Mouse (Mus musculus): ENCODE results near the gene Kctd4. TPM values are rescaled to one million over a fixed set of nuclear protein-coding genes. Genes with fewer than 3 reads are reported as not detected.
"Not testable (repeated sequence)": the region's sequence is repeated elsewhere in the genome, so short reads cannot be mapped to it uniquely, and the experiment has no call there.

Kctd4 gene
- polyA plus RNA-seq (2015; fragmentation: Nextera tagmentation; extraction: Ambion mirVana) = 3.5 and 3.6 TPM in 2 replicates

DNA sequence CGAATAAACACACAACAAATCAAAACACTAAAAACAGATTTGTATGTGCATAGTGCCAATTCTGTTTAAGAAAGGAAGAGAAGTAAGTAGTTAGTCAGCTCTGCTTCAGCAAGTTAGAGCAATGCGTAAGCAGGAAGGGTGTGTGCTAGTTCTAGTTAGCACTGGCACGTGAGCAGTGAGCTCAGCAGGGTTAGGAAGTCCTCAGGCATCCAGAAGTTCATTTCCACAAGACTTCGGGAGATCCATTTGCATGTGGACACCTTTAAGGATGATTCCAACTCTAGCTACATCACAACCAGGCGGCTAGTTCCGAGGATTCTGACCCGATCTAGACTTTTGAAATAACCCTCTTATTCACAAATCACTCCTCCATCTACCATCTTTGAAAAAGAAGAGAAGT, at the start of gene Kctd4:
Gene Kctd4, plus strand, starts transcription at position 244 of the 400 bp plus-strand sequence.
- WGBS = 83% methylated on average over 7 of the region's 7 CpGs
- H3K9ac ChIP-seq = no peak within 1 kb of the TSS
- H3K36me3 ChIP-seq (ENCODE audit: poor library complexity, severe bottlenecking) = no peaks in the 10 kb centered on the region
- H3K4me1 ChIP-seq = 0 out of 2 replicates have a peak, but pooled peaks cover 5% of the 10 kb centered on the region
- H3K4me2 ChIP-seq = no peak within 1 kb of the TSS
- no peaks in the 10 kb centered on the region for H3K9me3 ChIP-seq (replicated peaks)
- no peak for ATAC-seq
- H3K27me3 ChIP-seq = no peaks in the 10 kb centered on the region
- no peak within 1 kb of the TSS for H3K27ac ChIP-seq
- H3K4me3 ChIP-seq = no peak within 1 kb of the TSS

DNA sequence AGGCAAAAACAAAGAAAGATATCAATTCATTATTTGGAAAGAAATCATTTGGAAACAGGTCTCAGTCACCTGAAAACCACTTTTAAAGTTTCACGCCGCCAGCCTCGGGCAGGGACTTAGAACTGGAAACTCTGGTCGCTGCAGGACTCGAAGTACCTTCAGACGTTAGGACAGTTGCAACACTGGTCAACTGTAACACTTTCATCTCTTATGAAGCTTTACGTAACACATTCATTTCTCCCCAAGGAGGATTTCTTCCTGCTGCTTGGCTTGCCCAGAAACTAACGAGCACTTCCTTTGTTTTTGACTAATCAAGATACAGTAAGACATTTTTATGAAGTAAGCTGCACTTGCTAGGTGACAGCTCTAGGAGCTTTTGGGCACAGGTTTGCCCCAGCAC, 47.9 kb upstream of the Kctd4 start:
- Histone ChIP-seq H3K27ac (no peak overlapping the region), H3K4me1 (no peaks in the 10 kb centered on the region), H3K9ac (no peak overlapping the region), H3K4me3 (no peak overlapping the region), H3K27me3 (no peaks in the 10 kb centered on the region), H3K9me3 (replicated peaks) (no peaks in the 10 kb centered on the region), H3K36me3 (ENCODE audit: poor library complexity, severe bottlenecking) (peaks cover 20% of the 10 kb centered on the region), H3K4me2 (no peak overlapping the region)
- no peak for ATAC-seq
- 78% methylated on average over 8 of the region's 8 CpGs for WGBS

DNA sequence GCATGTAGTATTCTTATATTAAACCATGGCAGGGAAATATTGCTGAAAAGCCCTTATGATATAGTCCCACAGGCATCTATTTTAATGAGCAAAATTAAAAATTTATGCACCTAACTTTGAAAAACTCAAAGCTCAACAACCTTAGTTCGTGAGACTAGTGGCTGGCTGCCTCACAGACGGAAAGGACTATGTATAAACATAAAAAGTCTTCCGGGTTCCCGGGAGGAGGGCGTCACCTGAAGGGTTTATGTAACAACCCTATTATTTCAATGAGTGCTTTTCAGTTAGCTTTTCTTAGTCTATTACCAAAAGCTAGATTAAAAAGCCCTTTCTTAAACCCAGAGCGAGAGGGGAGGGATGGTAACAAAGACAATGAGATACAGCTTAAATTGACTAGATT, 42.8 kb upstream of the Kctd4 start:
- Histone ChIP-seq H3K4me2 (no peak overlapping the region), H3K4me1 (no peaks in the 10 kb centered on the region), H3K9ac (no peak overlapping the region), H3K36me3 (ENCODE audit: poor library complexity, severe bottlenecking) (no peaks in the 10 kb centered on the region), H3K9me3 (replicated peaks) (no peaks in the 10 kb centered on the region), H3K27ac (no peak overlapping the region), H3K27me3 (no peaks in the 10 kb centered on the region), H3K4me3 (no peak overlapping the region)
- ATAC-seq = no peak
- 68% methylated on average over 6 of the region's 6 CpGs for WGBS

GRCm38 (mm10) chr14:75912665-75913064, 42.1 kb upstream of the Kctd4 start:
- H3K27ac ChIP-seq = no peak overlapping the region
- H3K9me3 ChIP-seq (replicated peaks) = no peaks in the 10 kb centered on the region
- no peak overlapping the region for H3K4me3 ChIP-seq
- 93% methylated on average over 2 of the region's 2 CpGs for WGBS
- no peaks in the 10 kb centered on the region for H3K36me3 ChIP-seq (ENCODE audit: poor library complexity, severe bottlenecking)
- H3K4me1 ChIP-seq = no peaks in the 10 kb centered on the region
- no peaks in the 10 kb centered on the region for H3K27me3 ChIP-seq
- no peak for ATAC-seq
- H3K4me2 ChIP-seq = no peak overlapping the region
- H3K9ac ChIP-seq = no peak overlapping the region

DNA sequence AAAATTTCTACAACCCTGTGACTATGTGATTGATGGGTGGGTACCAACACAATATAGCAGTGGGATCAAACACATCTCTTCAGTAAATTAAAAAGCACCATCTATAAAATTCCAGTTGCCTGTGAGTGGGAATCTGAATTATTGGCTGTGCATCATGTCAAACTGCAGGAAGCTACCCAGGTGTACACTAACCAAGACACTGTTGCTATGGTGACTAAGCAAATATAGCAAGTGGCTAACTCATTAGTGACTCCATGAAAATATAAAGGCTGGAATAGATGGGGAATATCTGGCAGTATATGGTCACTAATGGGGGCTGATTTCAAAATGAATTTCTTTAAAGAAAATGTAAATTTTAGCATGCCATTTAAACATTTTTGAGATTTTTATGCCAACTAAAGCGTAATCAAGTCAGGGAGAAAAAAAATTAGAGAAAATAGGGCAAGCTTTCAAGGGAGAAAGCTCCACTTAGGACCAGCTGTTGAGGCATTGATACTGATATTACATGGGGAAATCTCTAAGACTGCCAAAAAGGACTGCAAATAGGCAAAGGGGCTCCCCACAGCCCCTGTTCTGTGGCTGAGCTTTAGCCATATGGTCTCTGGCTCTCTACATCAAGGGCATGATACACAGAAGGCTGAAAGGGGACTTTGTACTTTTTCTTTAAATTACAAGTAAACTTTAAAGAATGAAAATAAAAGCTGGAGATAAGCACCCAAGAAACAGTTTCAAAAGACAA, 31.3 kb upstream of the Kctd4 start:
- ATAC-seq = peak; percentile 69
- H3K27me3 ChIP-seq = no peaks in the 10 kb centered on the region
- H3K36me3 ChIP-seq (ENCODE audit: poor library complexity, severe bottlenecking) = no peaks in the 10 kb centered on the region
- no peaks in the 10 kb centered on the region for H3K9me3 ChIP-seq (replicated peaks)
- H3K9ac ChIP-seq = no peak overlapping the region
- peaks cover 19% of the 10 kb centered on the region for H3K4me1 ChIP-seq
- no peak overlapping the region for H3K4me3 ChIP-seq
- WGBS = 87% methylated on average over 1 of the region's 1 CpGs
- peak overlapping the region; percentile 65 for H3K27ac ChIP-seq
- no peak overlapping the region for H3K4me2 ChIP-seq

GRCm38 (mm10) chr14:75929713-75930112, 25.1 kb upstream of the Kctd4 start:
- H3K4me2 ChIP-seq; H3K4me3 ChIP-seq; ATAC-seq; H3K9me3 ChIP-seq (replicated peaks); H3K36me3 ChIP-seq (ENCODE audit: poor library complexity, severe bottlenecking); H3K27me3 ChIP-seq; H3K9ac ChIP-seq; H3K27ac ChIP-seq: not testable (repeated sequence)
- WGBS = 95% methylated on average over 8 of the region's 8 CpGs
- peaks cover 12% of the 10 kb centered on the region; the same call in 1 of the 2 replicates for H3K4me1 ChIP-seq

DNA sequence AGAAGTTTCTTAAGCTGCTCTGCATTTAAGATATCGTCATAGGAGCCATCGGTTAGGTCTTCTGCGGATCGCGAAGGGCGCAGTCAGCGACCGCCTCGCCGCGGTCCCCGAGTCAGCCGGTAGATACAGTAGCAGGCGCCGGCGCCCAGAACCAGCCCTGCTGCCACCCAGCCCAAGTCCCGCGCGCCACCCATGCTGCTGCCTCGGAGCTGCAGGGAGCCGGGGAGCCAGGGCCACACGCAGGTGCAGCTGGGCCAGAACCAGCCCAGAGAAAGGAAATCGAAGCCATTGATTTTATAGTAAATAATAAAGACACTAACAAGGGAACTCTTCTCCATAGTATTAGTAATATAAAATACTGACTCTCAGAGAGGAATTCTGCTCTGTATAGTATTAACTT, 23.5 kb upstream of the Kctd4 start:
- WGBS = 94% methylated on average over 23 of the region's 23 CpGs

GRCm38 (mm10) chr14:75934359-75934758, 20.4 kb upstream of the Kctd4 start:
- H3K4me1 ChIP-seq = peaks cover 4% of the 10 kb centered on the region; the same call in 1 of the 2 replicates
- no peak overlapping the region for H3K4me3 ChIP-seq
- WGBS = 91% methylated on average over 2 of the region's 2 CpGs
- ATAC-seq = no peak
- H3K36me3 ChIP-seq (ENCODE audit: poor library complexity, severe bottlenecking) = no peaks in the 10 kb centered on the region
- no peak overlapping the region for H3K4me2 ChIP-seq
- no peak overlapping the region for H3K9ac ChIP-seq
- H3K27ac ChIP-seq = no peak overlapping the region
- H3K27me3 ChIP-seq = no peaks in the 10 kb centered on the region
- H3K9me3 ChIP-seq (replicated peaks) = no peaks in the 10 kb centered on the region

More for the DNA sequence above, 23.5 kb upstream of the Kctd4 start:
- H3K4me1 ChIP-seq = peaks cover 9% of the 10 kb centered on the region; the same call in 1 of the 2 replicates
- no peaks in the 10 kb centered on the region for H3K36me3 ChIP-seq (ENCODE audit: poor library complexity, severe bottlenecking)
- H3K27me3 ChIP-seq = no peaks in the 10 kb centered on the region
- H3K9ac ChIP-seq = no peak overlapping the region
- no peak overlapping the region for H3K27ac ChIP-seq
- H3K4me2 ChIP-seq = no peak overlapping the region
- H3K9me3 ChIP-seq (replicated peaks) = no peaks in the 10 kb centered on the region
- no peak overlapping the region for H3K4me3 ChIP-seq
- ATAC-seq = no peak

- no peak for ATAC-seq
- H3K4me3 ChIP-seq = no peak overlapping the region
- H3K9me3 ChIP-seq (replicated peaks) = no peaks in the 10 kb centered on the region
- H3K36me3 ChIP-seq (ENCODE audit: poor library complexity, severe bottlenecking) = no peaks in the 10 kb centered on the region
- 75% methylated on average over 1 of the region's 1 CpGs for WGBS
- no peak overlapping the region for H3K4me2 ChIP-seq
- H3K9ac ChIP-seq = no peak overlapping the region
- H3K27me3 ChIP-seq = no peaks in the 10 kb centered on the region
- no peaks in the 10 kb centered on the region for H3K4me1 ChIP-seq
- no peak overlapping the region for H3K27ac ChIP-seq
These were observed 17.1 kb upstream of the Kctd4 start for GRCm38 (mm10) chr14:75937714-75938113.

DNA sequence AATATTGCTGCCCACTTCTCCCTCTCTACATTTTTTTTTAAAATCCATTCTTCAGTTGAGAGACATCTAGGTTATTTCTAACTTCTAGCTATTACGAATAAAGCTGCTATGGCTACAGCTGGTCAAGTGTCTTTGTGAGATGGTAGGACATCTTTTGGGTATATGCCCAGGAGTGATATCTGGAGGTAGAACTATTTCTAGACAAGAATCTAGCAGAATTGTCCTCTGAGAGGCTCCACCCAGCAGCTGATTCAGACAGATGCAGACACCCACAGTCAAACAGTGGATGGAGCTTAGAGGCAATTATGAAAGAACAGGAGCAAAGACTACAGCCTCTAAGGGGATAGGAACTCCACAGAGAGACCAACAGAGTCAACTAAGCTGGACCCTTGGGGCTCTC, 13.3 kb upstream of the Kctd4 start:
- no peak overlapping the region for H3K27ac ChIP-seq
- H3K9ac ChIP-seq = no peak overlapping the region
- no peak overlapping the region for H3K4me3 ChIP-seq
- ATAC-seq = no peak
- no peaks in the 10 kb centered on the region for H3K36me3 ChIP-seq (ENCODE audit: poor library complexity, severe bottlenecking)
- no peak overlapping the region for H3K4me2 ChIP-seq
- no peaks in the 10 kb centered on the region for H3K27me3 ChIP-seq
- WGBS = 100% methylated on average over 1 of the region's 1 CpGs
- H3K9me3 ChIP-seq (replicated peaks) = no peaks in the 10 kb centered on the region
- no peaks in the 10 kb centered on the region for H3K4me1 ChIP-seq

- Histone ChIP-seq H3K9ac (no peak overlapping the region), H3K4me3 (no peak overlapping the region), H3K27ac (no peak overlapping the region), H3K36me3 (ENCODE audit: poor library complexity, severe bottlenecking) (no peaks in the 10 kb centered on the region), H3K4me1 (no peaks in the 10 kb centered on the region), H3K9me3 (replicated peaks) (no peaks in the 10 kb centered on the region), H3K27me3 (no peaks in the 10 kb centered on the region), H3K4me2 (no peak overlapping the region)
- WGBS = 96% methylated on average over 3 of the region's 3 CpGs
- no peak for ATAC-seq
These were observed 12.4 kb upstream of the Kctd4 start for GRCm38 (mm10) chr14:75942365-75942764.

DNA sequence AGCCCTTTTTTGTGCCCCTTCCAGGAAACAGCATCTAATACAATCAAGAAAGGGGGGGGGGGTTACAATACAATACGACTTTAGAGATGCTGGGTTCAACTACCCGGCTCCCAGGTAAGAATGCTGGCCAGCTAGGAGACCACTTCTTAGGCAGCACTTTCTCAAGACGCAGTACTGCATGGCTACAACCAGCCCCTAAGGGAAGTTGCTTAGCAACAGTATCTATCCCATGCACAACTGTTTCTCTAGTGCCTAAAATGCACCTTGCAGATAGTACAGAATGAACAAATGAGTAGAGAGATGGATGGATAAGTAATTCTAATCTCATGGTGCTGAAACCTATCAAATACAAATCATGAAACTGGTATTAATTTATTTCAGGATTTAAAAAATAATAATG, 7.1 kb upstream of the Kctd4 start:
- 49% methylated on average over 3 of the region's 3 CpGs for WGBS
- no peak overlapping the region for H3K27ac ChIP-seq
- peak; percentile 41; the same call in 1 of the 2 replicates for ATAC-seq

GRCm38 (mm10) chr14:75953011-75953410, 1.8 kb upstream of the Kctd4 start:
- Histone ChIP-seq H3K27ac (no peak overlapping the region), H3K36me3 (ENCODE audit: poor library complexity, severe bottlenecking) (no peaks in the 10 kb centered on the region), H3K9me3 (replicated peaks) (no peaks in the 10 kb centered on the region), H3K27me3 (no peaks in the 10 kb centered on the region), H3K9ac (no peak overlapping the region), H3K4me2 (no peak overlapping the region), H3K4me3 (no peak overlapping the region), H3K4me1 (no peaks in the 10 kb centered on the region)
- ATAC-seq = no peak
- WGBS = 71% methylated on average over 2 of the region's 2 CpGs

More for the DNA sequence above, 7.1 kb upstream of the Kctd4 start:
- H3K9ac ChIP-seq = no peak overlapping the region
- no peak overlapping the region for H3K4me3 ChIP-seq
- H3K9me3 ChIP-seq (replicated peaks) = no peaks in the 10 kb centered on the region
- H3K27me3 ChIP-seq = no peaks in the 10 kb centered on the region
- H3K4me2 ChIP-seq = no peak overlapping the region
- H3K4me1 ChIP-seq = 0 out of 2 replicates have a peak, but pooled peaks cover 2% of the 10 kb centered on the region
- no peaks in the 10 kb centered on the region for H3K36me3 ChIP-seq (ENCODE audit: poor library complexity, severe bottlenecking)
